ENCODE assay signal across 14 mouse cellular contexts in the genomic region with DNA sequence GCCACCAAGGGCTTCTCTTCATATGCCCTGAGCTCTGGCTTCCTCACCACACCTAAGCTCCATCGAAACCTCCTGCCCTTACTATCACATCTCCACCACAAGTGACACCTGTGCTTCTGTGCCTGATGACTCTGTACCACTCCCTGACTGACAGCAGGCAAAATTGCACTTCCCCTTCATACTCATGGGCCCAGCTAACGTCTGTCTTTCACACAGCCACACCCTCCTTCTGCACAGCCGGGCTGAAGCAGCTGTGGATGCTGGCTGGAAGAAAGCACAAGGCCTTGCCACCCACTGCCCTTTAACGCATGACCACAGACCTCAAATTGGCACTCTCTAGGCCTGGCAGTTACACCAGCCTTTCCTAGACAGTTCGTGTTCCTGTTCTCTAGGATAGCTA. TPM values are rescaled to one million over a fixed set of nuclear protein-coding genes. Genes with fewer than 3 reads are reported as not detected.
DNase-seq lines count a peak whose midpoint lies in the region; ATAC-seq and TF ChIP-seq lines count a peak whose summit lies in the region.
"Had no signal": no experiment of that assay in that cellular context is flagged by ENCODE, and none has a peak within 500 bp of the region (broad histone marks: within the 10 kb centered on the region; RNA-seq: fewer than 3 reads in every experiment).

No protein-coding gene starts in this region.

- ATAC-seq in limb, embryonic 15.5 days (ENCODE audit: insufficient number of reproducible peaks, low FRiP score, low TSS enrichment, low read depth): 0 out of 2 replicates have a peak, but pooled peaks have one; percentile 24
- no peak for ATAC-seq in midbrain, embryonic 13.5 days

- no peaks in the 10 kb centered on the region for H3K4me1 ChIP-seq in limb, embryonic 15.5 days
- no peaks in the 10 kb centered on the region for H3K4me1 ChIP-seq in midbrain, embryonic 13.5 days (replicated peaks)
- H3K4me1 ChIP-seq: hindbrain, embryonic 10.5 days had no signal

- no peak overlapping the region for H3K9ac ChIP-seq in limb, embryonic 15.5 days
- H3K9ac ChIP-seq in midbrain, embryonic 13.5 days (replicated peaks): no peak overlapping the region

- 51% methylated on average over 5 of the region's 5 CpGs for WGBS in limb, embryonic 15.5 days
- 73% methylated on average over 5 of the region's 5 CpGs for WGBS in midbrain, embryonic 13.5 days

- H3K27me3 ChIP-seq in limb, embryonic 15.5 days: no peaks in the 10 kb centered on the region
- no peaks in the 10 kb centered on the region for H3K27me3 ChIP-seq in midbrain, embryonic 13.5 days

- H3K27ac ChIP-seq in gastrocnemius, adult 2 months: no peak overlapping the region
- no peak overlapping the region for H3K27ac ChIP-seq in limb, embryonic 15.5 days
- no peak overlapping the region for H3K27ac ChIP-seq in midbrain, embryonic 13.5 days
- H3K27ac ChIP-seq: hindbrain, embryonic 10.5 days; layer of hippocampus, adult 2 months; macrophage had no signal

- H3K9me3 ChIP-seq in limb, embryonic 15.5 days: no peaks in the 10 kb centered on the region
- no peaks in the 10 kb centered on the region for H3K9me3 ChIP-seq in midbrain, embryonic 13.5 days
- H3K9me3 ChIP-seq: hindbrain, embryonic 10.5 days had no signal

- no peaks in the 10 kb centered on the region for H3K36me3 ChIP-seq in limb, embryonic 15.5 days
- no peaks in the 10 kb centered on the region for H3K36me3 ChIP-seq in midbrain, embryonic 13.5 days
- H3K36me3 ChIP-seq: hindbrain, embryonic 10.5 days had no signal

- intact Hi-C loops in gastrocnemius, adult 2 months (cut with DNase I): no loop called here
- intact Hi-C loops in gastrocnemius, postnatal 36 days (cut with DNase I): no loop called here
- intact Hi-C loops in gastrocnemius, postnatal 14 days (cut with DNase I; ENCODE audit: low total_unique reads): no loop called here

- no peak overlapping the region for H3K4me3 ChIP-seq in gastrocnemius, adult 2 months
- no peak overlapping the region for H3K4me3 ChIP-seq in limb, embryonic 15.5 days
- no peak overlapping the region for H3K4me3 ChIP-seq in midbrain, embryonic 13.5 days (replicated peaks)
- H3K4me3 ChIP-seq: erythroblast, embryonic 14.5 days; hindbrain, embryonic 10.5 days; layer of hippocampus, adult 2 months had no signal

- no peak overlapping the region for H3K4me2 ChIP-seq in limb, embryonic 15.5 days
- H3K4me2 ChIP-seq in midbrain, embryonic 13.5 days (replicated peaks): no peak overlapping the region

- DNase-seq in gastrocnemius, adult 2 months: peak; percentile 37
- DNase-seq in gastrocnemius, postnatal 36 days: no peak
- peak; percentile 17 for DNase-seq in NIH3T3 (ENCODE audit: low read depth)
- DNase-seq in thymus, postnatal 0 days (ENCODE audit: low spot score): peak; percentile 74
- DNase-seq in gastrocnemius, postnatal 14 days: no peak
- no peak for DNase-seq in B cell, adult 2 months
- DNase-seq: adrenal gland, postnatal 25 days; kidney, adult 2 months had no signal

- TF ChIP-seq CTCF in gastrocnemius, adult 2 months (IDR thresholded peaks at IDR 0.05): no peak

RNA-seq across cellular contexts. Expression of gene Ksr1, which starts 6.5 kb away (rescaled TPM):
- total RNA-seq in gastrocnemius, adult 2 months (2021): 10 to 100 TPM; 92.9 to 98.3 TPM
- total RNA-seq in gastrocnemius, postnatal 36 days (2021): 10 to 100 TPM; 72.2 to 74.8 TPM
- 4.0 and 5.2 TPM in 2 replicates for polyA plus RNA-seq in limb, embryonic 15.5 days (2015; fragmentation: Nextera tagmentation; extraction: Ambion mirVana)
- polyA plus RNA-seq in thymus, postnatal 0 days (2015; fragmentation: Nextera tagmentation; extraction: Ambion mirVana): 2.7 and 2.8 TPM in 2 replicates
- 10 to 100 TPM; 62.2 to 73.3 TPM for total RNA-seq in gastrocnemius, postnatal 14 days (2021)
- polyA plus RNA-seq in midbrain, embryonic 13.5 days (2015; fragmentation: Nextera tagmentation; extraction: Ambion mirVana): 2.3 and 3.7 TPM in 2 replicates

Comparison
In these comparisons a context has a peak if more than half of its experiments do, and no peak if none do; other contexts are left out.
1. DNase-seq: peak in gastrocnemius, adult 2 months (single experiment), NIH3T3 (single experiment) and thymus, postnatal 0 days (single experiment); none in gastrocnemius, postnatal 36 days (0 of 2), gastrocnemius, postnatal 14 days (single experiment) and B cell, adult 2 months (0 of 2).